8 mouse cellular contexts compared by ENCODE assay signal in genomic region chr8:91132731-91133130, GRCm38 (mm10).
DNase-seq lines count a peak whose midpoint lies in the region; ATAC-seq lines count a peak whose summit lies in the region.

No protein-coding gene starts in this region.

- H3K27me3 ChIP-seq in lung, embryonic 16.5 days (ENCODE audit: control insufficient read depth, insufficient read depth, low read depth, low read length), result no peaks in the 10 kb centered on the region
- H3K27me3 ChIP-seq in forebrain, embryonic 14.5 days (replicated peaks; ENCODE audit: control insufficient read depth, insufficient read depth, low read length), result no peaks in the 10 kb centered on the region
- H3K27me3 ChIP-seq in limb, embryonic 13.5 days, result no peaks in the 10 kb centered on the region
- H3K27me3 ChIP-seq in stomach, embryonic 14.5 days (ENCODE audit: control insufficient read depth, insufficient read depth, low read length), result no peaks in the 10 kb centered on the region

- peak overlapping the region; percentile 88 for H3K27ac ChIP-seq in lung, embryonic 16.5 days (ENCODE audit: low read length)
- H3K27ac ChIP-seq in forebrain, embryonic 14.5 days (ENCODE audit: low read depth, low read length), result no peak overlapping the region
- H3K27ac ChIP-seq in limb, embryonic 13.5 days, result no peak overlapping the region
- no peak overlapping the region; the same call in 1 of the 2 replicates for H3K27ac ChIP-seq in stomach, embryonic 14.5 days (ENCODE audit: low read length)

- ATAC-seq in lung, embryonic 16.5 days (ENCODE audit: low read depth), result no peak
- no peak for ATAC-seq in forebrain, embryonic 14.5 days
- no peak for ATAC-seq in limb, embryonic 13.5 days (ENCODE audit: low FRiP score, low read depth)
- no peak for ATAC-seq in stomach, embryonic 14.5 days (ENCODE audit: insufficient number of reproducible peaks, insufficient read depth, low FRiP score, low read depth)
- ATAC-seq in inflammation-experienced regulatory T-cells, adult 6 months, result no peak

- 59% methylated on average over 4 of the region's 4 CpGs for WGBS in lung, embryonic 16.5 days
- WGBS in forebrain, embryonic 14.5 days, result 80% methylated on average over 4 of the region's 4 CpGs
- 75% methylated on average over 4 of the region's 4 CpGs for WGBS in limb, embryonic 13.5 days
- WGBS in stomach, embryonic 14.5 days, result 66% methylated on average over 4 of the region's 4 CpGs

- peaks cover 15% of the 10 kb centered on the region for H3K4me1 ChIP-seq in lung, embryonic 16.5 days (replicated peaks; ENCODE audit: control insufficient read depth, insufficient read depth, low read length)
- H3K4me1 ChIP-seq in forebrain, embryonic 14.5 days (ENCODE audit: control insufficient read depth, insufficient read depth, low read length), result peaks cover 10% of the 10 kb centered on the region
- peaks cover 11% of the 10 kb centered on the region for H3K4me1 ChIP-seq in limb, embryonic 13.5 days
- H3K4me1 ChIP-seq in stomach, embryonic 14.5 days (ENCODE audit: control insufficient read depth, insufficient read depth, low read length), result peaks cover 9% of the 10 kb centered on the region

- H3K36me3 ChIP-seq in lung, embryonic 16.5 days (ENCODE audit: control insufficient read depth, insufficient read depth, low read length), result peaks cover 13% of the 10 kb centered on the region
- peaks cover 27% of the 10 kb centered on the region for H3K36me3 ChIP-seq in forebrain, embryonic 14.5 days (ENCODE audit: control insufficient read depth, insufficient read depth, low read length)
- peaks cover 27% of the 10 kb centered on the region for H3K36me3 ChIP-seq in limb, embryonic 13.5 days
- H3K36me3 ChIP-seq in stomach, embryonic 14.5 days (ENCODE audit: control insufficient read depth, insufficient read depth, low read length), result peaks cover 14% of the 10 kb centered on the region

- peak overlapping the region; percentile 71 for H3K4me2 ChIP-seq in lung, embryonic 16.5 days (ENCODE audit: low read depth, low read length)
- peak overlapping the region; percentile 88 for H3K4me2 ChIP-seq in forebrain, embryonic 14.5 days (ENCODE audit: low read length)
- H3K4me2 ChIP-seq in limb, embryonic 13.5 days (replicated peaks), result peak overlapping the region; percentile 92
- peak overlapping the region; percentile 88 for H3K4me2 ChIP-seq in stomach, embryonic 14.5 days (replicated peaks; ENCODE audit: low read depth, low read length)

- DNase-seq in lung, postnatal 10 days, result no peak
- DNase-seq in forebrain, embryonic 14.5 days (ENCODE audit: low spot score), result no peak
- DNase-seq in testis, postnatal 10 days (ENCODE audit: low spot score), result no peak
- no peak for DNase-seq in gastrocnemius, postnatal 14 days

- H3K9ac ChIP-seq in lung, embryonic 16.5 days (ENCODE audit: low read length), result peak overlapping the region; percentile 84; the same call in 1 of the 2 replicates
- peak overlapping the region; percentile 84 for H3K9ac ChIP-seq in forebrain, embryonic 14.5 days (ENCODE audit: low read length)
- H3K9ac ChIP-seq in limb, embryonic 13.5 days, result peak overlapping the region; percentile 79; the same call in 1 of the 2 replicates
- H3K9ac ChIP-seq in stomach, embryonic 14.5 days (replicated peaks; ENCODE audit: low read depth, low read length), result no peak overlapping the region

- H3K9me3 ChIP-seq in lung, embryonic 16.5 days (ENCODE audit: control insufficient read depth, low read length), result no peaks in the 10 kb centered on the region
- H3K9me3 ChIP-seq in forebrain, embryonic 14.5 days (replicated peaks; ENCODE audit: control insufficient read depth, low read length), result no peaks in the 10 kb centered on the region
- no peaks in the 10 kb centered on the region for H3K9me3 ChIP-seq in limb, embryonic 13.5 days
- H3K9me3 ChIP-seq in stomach, embryonic 14.5 days (ENCODE audit: control insufficient read depth, low read depth, low read length), result no peaks in the 10 kb centered on the region

- intact Hi-C loops in gastrocnemius, postnatal 14 days (cut with DNase I; ENCODE audit: low total_unique reads), result no loop called here

- H3K4me3 ChIP-seq in lung, embryonic 16.5 days (ENCODE audit: low read length), result peak overlapping the region; percentile 95
- peak overlapping the region; percentile 91 for H3K4me3 ChIP-seq in forebrain, embryonic 14.5 days (ENCODE audit: low read depth, low read length)
- H3K4me3 ChIP-seq in limb, embryonic 13.5 days, result peak overlapping the region; percentile 94
- H3K4me3 ChIP-seq in stomach, embryonic 14.5 days (ENCODE audit: low read depth, low read length), result peak overlapping the region; percentile 88
